Mouse (Mus musculus) ES-Bruce4 (cell line): Measurements from ENCODE around the gene Nucb1.

ENCODE experiments used
- CTCF ChIP-seq: IDR thresholded peaks from one replicate; pipeline ENCODE4 v1.8.1; 2011; ENCODE audit warnings: low read depth, low read length
- POLR2A ChIP-seq: IDR thresholded peaks from one replicate; pipeline ENCODE4 v1.8.1; 2011; ENCODE audit warnings: low read length; ENCODE audit not compliant: insufficient read depth

GRCm38 (mm10) chr7:45538163-45539041 is 28.2 kb upstream of the Nucb1 start:
- TF ChIP-seq CTCF (no peak), POLR2A (no peak)
